Mouse (Mus musculus) liver, adult 2 months (tissue): Measurements from ENCODE around the gene Cog1.

Experiments used
- CTCF ChIP-seq: fragments of 200-500 bp; IDR thresholded peaks from 2 replicates; pipeline ENCODE4 v1.5.1; 2011; ENCODE audit warnings: low read depth, low read length, control low read depth
- POLR2A ChIP-seq: fragments of 200-500 bp; IDR thresholded peaks from 2 replicates; pipeline ENCODE4 v1.6.1; 2011; ENCODE audit warnings: low read length, control low read depth; ENCODE audit not compliant: insufficient read depth; ENCODE audit errors: extremely low read depth

DNA sequence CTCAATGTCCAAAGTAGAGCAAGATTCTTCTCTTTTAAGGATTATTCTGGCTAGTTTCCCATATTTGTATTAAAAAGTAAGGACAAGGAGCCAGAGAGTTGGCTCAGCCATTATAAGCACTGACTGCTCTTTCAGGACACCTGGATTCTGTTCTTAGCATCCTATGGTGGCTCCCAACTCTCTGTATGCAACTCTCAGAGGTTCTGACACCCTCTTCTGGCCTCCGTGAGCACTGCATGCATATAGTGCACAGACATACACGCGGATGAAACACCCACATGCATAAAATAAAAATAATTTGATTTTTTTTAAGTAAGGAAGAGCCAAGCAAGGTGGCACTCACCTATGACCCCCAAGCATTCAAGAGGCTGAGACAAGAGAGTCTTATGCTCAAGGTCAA is 3.8 kb upstream of the Cog1 start:
- no peak for TF ChIP-seq CTCF
- TF ChIP-seq POLR2A = no peak
